Mouse (Mus musculus) c-Kit-positive CD71-negative TER-119-negative erythroid progenitor cells, embryonic 14.5 days (primary cell): Measurements from ENCODE around the gene Capn15.

ENCODE experiments used
- DNase-seq: peaks from one replicate; pipeline ENCODE4 v3.0.0-alpha.2; 2013; ENCODE audit warnings: low read depth

Gene Capn15

DNA sequence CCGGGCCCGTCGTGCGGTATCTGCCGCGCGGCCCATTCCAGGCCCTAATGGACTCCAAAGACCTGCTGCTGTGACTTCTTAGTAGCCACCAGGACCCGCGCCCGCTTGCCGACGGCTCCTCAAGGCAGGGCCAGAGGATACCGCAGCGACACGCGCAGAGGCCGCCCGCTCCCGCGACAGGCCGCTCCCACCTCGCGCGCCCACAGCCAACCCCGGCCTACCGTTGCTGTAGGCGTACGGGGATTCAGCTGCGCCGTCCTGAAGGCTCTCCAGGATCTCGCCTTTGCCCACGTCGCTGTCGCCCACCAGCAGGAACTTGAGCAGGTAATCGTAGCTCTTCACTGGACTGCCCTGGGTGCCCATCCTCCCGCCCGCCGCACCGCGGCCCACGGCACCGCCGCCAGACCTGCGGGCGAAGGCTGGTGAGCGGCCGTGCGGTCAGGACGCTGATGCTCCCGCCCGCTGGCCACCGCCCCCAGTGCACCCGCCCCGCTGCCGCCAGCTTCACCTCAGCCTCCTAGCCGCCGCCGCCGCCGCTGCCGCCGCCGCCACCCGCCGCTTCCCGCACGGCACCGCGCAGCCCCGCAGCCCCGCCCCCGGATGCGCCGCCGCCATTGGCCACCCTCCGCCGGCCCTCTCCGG lies 66.3 kb downstream of the Capn15 start, which contains the start of gene Rab40c:
Rab40c (minus strand) TSS at position 584 of the 642 bp plus-strand sequence.
- no peak for DNase-seq

- no peak for DNase-seq
These were observed 67.4 kb downstream of the Capn15 start for GRCm38 (mm10) chr17:25918037-25918750.

DNA sequence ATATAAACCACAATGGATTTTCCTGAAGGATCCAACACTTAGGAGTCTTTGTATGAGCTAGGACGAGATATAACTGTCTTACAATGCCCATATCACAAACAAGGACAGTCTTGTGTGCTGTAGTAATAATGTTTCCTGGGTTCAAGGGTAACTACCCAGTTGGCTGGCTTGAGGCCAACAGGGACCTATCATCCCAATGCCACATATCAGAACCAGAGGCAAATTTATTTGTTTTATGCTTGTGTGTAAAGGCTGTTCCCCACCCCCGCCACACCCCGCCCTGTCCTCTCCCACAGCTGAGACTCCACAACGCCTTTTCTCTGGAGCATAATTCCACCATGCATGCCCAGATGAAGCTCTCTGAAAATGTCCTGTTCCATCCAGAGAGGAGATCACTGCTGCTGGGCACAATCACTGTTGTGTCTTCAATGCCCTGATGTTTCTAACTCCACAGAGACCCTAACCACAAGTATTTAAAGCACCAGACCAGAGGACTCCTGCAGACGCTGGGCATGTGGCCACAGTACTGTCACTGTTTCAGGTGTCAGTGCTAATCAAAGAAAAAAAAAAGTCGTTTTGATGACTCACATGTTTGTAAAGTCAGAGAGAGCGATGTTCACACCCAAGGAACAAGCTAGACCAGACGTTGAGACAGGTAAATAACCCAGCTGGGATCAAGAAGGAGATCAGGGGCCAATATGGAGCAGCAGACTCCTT lies 68.5 kb downstream of the Capn15 start:
- no peak for DNase-seq

DNA sequence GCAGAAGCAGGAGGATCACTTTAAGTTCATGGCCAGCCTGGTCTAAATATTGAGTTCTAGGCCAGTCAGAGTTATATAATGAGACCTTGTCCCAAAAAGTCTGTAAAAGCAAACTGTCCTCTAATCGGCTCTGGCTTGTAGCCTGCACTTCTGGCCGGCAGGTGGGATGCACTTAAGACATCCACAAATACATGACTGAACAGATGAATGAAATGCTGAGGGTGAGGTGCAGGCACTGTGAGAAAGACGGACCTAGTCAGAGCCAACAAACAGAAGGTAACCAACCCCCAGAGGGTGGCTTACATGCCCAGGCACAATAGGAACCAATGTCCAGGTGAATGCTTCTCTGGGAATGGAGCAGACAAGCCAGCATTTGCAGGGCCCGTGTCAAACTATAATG lies 71.3 kb downstream of the Capn15 start:
- no peak for DNase-seq

GRCm38 (mm10) chr17:25913877-25914275 lies 71.7 kb downstream of the Capn15 start:
- DNase-seq: no peak

DNA sequence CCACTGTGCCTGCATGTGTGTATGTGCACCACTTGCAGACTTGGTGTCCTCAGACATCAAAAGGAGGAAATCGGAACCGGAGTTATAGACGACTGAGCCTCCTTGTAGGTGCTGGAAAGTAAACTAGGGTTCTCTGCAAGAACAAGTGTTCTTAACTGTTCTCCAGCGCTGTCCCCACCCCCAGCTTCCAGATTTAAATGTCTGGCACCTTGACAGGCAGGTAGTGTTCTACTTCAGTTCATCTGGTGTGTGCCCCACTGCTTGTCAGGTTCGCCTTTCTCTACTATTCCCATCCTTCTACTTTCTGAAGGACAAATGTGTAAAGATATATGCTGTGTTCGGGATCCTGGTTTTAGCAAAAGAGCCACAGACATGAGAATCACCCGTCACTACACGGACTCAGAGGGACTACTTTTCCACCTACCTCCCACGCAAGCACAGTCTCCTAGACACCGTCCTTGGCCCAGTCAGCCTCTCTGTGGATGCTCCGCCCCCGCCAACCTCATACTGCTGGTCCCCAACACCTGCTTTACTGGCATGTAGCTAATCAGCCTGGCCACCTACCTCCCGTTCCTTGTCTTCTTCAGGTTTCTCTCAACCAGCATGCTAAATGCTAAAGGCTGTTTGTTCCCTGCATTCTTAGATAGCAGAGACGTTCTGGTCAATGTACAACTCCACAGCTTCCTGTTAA lies 72.3 kb downstream of the Capn15 start:
- DNase-seq: no peak

DNA sequence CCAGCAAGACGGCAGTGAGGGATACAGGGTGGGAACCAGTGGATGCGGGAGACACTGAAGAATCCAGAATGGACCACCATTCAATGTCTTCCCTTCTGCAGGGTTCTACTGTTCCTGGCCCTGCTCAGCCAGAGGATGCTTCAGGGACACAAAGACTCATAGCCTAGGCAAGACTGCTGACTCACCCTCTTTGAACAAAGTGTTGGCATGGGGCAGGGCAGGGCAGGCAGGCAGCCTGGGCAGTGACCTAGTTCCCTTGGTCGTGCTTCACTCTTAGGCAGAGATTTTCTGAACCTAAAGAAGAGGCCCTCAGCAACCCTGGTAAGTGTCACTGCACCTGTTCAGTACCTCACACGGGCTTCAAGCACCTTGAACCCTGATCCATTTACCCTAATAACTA lies 73.8 kb downstream of the Capn15 start:
- no peak for DNase-seq
